Mouse (Mus musculus) lung, adult 2 months (tissue): ENCODE measurements around the gene Rpl10.

Source experiments
- CTCF ChIP-seq: fragments of 200-500 bp; IDR thresholded peaks from 2 replicates; pipeline ENCODE4 v1.5.1; 2011; ENCODE audit warnings: mild to moderate bottlenecking, low read length, control low read depth; ENCODE audit not compliant: insufficient read depth
- POLR2A ChIP-seq: fragments of 200-500 bp; IDR thresholded peaks from 2 replicates; pipeline ENCODE4 v1.6.1; 2011; ENCODE audit warnings: low read depth, mild to moderate bottlenecking, control low read depth, low read length, borderline replicate concordance; ENCODE audit errors: extremely low read depth

- no peak for TF ChIP-seq CTCF
- no peak for TF ChIP-seq POLR2A
Measured at GRCm38 (mm10) chrX:74293431-74293830, 22.8 kb downstream of the Rpl10 start.
